Mouse (Mus musculus): ENCODE data around the gene Fgfr2. TPM values are rescaled to one million over a fixed set of nuclear protein-coding genes. Genes with fewer than 3 reads are reported as not detected.

Fgfr2 gene
- total RNA-seq, 4 experiments from 2014 or later: 1.1 to 1.9 (median 1.4) TPM

DNA sequence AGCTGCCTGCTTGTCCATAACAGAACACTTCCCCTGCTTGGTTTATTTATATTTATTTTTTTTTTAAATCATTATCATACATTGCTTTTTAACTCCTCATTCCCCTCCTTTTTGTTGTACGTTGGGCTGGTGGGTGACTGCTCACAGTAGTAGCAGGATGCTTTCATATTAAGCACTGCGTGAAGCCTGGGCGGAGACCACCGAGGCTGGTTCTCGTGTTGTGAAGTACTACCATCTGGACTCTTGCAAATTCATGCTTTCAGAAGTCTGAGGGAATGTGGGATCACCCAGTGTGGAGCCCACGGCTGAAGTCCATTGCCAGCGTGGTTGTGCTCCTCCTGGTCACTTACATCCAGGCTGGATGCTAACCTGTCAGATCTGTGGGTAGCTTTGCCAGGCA lies 2391.4 kb downstream of the Fgfr2 start:
- DNase-seq (ENCODE audit: low spot score): no peak

- DNase-seq (ENCODE audit: low spot score): no peak
Observed at GRCm38 (mm10) chr7:130727560-130727959, 2395.6 kb downstream of the Fgfr2 start.

GRCm38 (mm10) chr7:130726724-130727422 lies 2396.3 kb downstream of the Fgfr2 start:
- peak; percentile 27 for DNase-seq (ENCODE audit: low spot score)

DNA sequence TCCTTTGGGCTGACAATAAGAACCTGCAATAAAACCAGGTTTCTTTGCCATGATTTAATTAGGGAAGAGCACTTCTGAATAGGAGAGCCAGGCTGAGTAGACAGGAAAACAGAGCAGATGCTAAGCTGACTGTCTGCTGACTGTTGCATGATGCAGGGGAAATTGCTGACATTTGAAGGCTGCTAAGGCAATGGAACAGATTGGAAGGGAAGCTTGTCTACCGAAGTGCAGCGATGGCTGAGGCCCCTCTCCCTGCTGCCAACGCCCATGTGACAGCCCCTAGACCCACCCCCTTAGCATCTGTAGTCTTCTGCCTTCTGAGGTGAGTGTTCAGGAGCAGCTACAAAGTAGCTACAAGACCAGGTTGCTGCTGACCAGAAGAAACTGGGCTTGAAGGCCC lies 2397.0 kb downstream of the Fgfr2 start:
- no peak for DNase-seq (ENCODE audit: low spot score)

- DNase-seq (ENCODE audit: low spot score): no peak
Observed at GRCm38 (mm10) chr7:130720646-130721335, 2402.4 kb downstream of the Fgfr2 start.

DNA sequence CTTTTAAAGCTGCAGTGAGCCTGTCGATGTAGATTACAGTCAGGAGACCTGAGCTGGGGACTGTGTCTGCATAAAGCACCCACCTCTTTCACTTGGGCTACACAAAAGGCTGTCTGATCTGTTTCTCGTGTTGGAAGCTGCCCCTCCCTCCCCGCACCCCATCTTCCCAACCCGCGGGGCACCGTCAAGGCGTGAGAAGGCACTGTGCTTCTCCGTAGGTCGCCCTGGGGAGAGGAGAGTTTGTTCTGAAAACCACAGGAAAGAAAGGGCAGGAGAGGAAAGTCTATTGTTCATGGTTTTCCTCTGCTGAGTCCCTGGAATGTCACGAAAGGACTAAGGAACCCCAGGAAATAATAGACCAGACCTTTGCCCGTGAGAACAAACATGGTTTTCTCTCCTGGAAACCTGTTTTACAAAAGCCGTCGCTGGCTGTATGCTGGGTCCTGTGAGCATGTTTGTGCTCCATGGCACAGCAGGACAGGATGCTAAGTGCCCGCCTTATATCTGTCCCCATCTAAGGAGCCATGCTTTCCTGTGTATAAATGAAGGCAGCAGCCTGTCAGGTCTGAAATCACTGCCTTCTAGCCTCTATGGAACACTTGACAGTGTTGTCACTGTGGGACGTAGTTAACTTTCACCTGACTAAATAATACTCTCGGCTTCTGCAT lies 2403.1 kb downstream of the Fgfr2 start:
- DNase-seq (ENCODE audit: low spot score): no peak

DNA sequence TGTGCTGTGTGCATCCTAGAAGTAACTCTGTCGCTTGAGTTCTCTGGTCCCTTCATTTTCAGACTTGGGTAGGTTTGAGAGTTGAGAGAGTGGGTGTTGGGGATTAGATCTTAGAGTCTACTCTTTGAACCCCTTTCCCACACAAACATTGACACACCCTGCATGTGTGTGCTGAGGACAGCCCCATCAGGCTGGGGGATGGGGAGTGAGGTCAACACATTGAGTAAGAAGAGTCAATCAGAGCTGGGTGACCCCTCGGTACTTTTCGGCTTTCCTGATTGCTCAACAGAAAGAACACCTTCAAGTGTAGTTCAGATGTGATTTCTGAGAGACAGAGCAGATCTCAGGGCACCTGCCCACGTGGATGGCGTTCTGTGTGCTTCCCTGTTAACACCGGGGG lies 2406.2 kb downstream of the Fgfr2 start:
- DNase-seq (ENCODE audit: low spot score): no peak

DNA sequence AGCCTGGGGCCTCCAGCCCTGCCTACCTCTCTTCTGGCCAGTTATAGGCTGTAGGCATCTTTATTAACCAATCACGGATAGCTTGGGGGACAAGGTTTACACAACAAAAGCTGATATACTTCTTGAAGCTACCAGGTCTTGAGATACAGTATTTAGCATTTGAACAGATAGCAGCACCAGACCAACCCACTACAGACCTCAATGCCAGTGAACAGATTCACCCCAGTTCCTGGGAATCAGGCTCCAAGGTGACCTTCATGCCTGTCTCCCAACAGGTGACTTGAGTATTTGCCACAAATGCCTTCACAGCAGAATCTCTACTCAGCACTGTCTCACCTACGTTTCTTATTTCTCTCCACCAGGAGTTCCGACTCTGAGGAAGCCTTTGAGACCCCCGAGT lies 2406.8 kb downstream of the Fgfr2 start:
- no peak for DNase-seq (ENCODE audit: low spot score)

- no peak for DNase-seq (ENCODE audit: low spot score)
Observed at GRCm38 (mm10) chr7:130715467-130715866, 2407.7 kb downstream of the Fgfr2 start.

GRCm38 (mm10) chr7:130713319-130713718 lies 2409.8 kb downstream of the Fgfr2 start:
- no peak for DNase-seq (ENCODE audit: low spot score)

DNA sequence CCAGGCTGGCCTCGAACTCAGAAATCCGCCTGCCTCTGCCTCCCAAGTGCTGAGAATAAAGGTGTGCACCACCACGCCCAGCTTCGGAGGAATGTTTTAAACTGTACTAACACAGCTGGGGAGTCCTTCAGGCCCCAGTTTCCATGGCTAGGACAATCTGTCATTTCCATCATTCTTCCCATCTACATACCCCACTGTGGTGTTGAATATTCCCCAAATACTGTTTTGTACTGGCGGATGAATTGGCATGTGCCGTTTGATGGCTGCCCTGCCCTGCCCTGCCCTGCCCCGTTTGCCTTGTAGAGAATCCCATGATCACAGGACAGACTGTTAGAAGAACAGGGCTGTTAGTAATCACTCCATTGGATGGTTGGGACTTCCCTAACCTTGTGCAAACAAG lies 2411.3 kb downstream of the Fgfr2 start:
- DNase-seq (ENCODE audit: low spot score): no peak

GRCm38 (mm10) chr7:130709372-130710274 lies 2413.5 kb downstream of the Fgfr2 start:
- DNase-seq (ENCODE audit: low spot score): no peak

GRCm38 (mm10) chr7:130708940-130709339 lies 2414.2 kb downstream of the Fgfr2 start:
- DNase-seq (ENCODE audit: low spot score): no peak

DNA sequence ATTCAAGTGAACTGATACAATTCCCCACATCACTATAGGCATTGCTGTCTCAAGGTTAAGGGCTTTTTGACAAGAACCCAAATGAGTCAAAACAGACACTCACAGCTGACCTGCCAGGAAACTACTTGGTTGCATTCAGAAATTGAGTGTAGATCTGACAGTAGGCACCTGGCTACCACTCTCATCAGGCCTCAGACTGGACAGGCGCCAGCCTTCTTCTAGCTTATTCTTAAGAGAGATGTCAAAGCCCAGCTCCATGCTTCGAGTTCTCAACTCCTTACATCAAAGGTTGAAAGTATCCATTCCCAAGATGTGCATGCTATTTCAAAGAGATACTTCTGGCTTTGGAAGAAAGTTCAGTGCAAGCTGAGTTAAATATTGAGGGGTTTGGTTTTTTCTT lies 2417.9 kb downstream of the Fgfr2 start:
- DNase-seq (ENCODE audit: low spot score): no peak

DNA sequence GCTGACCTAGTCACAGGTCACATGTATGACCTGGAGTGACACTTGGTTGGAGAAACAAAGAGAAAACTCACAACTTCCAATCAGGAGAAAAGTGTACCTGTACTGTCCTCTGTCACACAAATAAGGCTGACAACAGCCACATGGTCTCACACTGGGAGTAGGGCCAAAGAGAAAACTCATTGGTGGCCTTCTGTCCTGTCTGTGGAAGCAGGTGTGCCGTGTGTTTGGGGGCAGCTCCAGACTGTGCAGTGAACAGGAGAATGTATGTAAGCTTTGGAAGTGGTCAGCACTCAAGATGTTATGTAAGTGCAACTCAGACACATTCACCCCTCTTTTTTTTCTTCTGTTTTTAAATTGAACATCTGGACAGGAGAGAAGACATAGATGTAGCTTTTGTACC lies 2421.8 kb downstream of the Fgfr2 start:
- no peak for DNase-seq (ENCODE audit: low spot score)

GRCm38 (mm10) chr7:130698480-130698879 lies 2424.7 kb downstream of the Fgfr2 start:
- DNase-seq (ENCODE audit: low spot score): no peak

DNA sequence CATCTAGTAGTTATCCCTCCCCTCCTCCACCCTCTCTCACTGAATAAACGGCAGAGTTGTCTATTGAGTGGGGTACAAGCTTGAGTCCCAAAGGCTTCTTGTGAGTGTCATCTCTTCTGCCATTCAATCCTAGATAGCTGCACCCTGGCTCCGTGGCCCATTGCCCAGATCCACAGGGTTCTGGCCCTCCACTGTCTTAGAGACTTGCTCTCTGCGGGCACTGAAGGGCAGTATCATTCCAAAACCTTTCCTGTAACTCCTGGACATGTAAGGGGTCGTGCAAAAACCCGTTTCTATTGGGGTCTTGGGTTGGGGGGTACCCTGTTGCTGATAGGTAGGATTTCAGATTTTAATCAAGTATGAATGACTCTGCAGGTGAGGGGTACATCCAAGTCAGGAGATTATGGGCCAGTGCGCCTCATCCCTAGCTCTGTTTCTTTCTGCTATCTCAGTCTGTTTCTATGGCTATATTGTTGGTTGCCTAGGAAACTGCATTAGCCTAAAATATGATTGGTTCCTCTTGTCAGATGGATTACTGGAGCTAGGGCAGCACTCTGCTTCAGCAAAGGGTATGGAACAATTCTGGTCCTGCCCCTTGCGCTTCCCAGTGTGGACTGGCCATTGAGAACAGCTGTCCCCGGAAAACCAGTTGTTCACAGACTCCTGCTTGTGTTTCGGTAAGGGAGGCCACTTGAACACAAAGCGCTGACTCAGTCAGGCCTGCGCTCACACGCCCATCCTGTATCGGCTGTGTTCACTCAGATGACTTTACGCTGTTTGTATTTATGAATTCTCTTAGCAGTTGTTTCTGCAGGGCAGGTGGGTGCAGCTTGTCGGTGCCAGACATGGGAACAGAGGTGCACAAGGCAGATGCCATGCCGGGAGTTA lies 2426.6 kb downstream of the Fgfr2 start:
- no peak for DNase-seq (ENCODE audit: low spot score)

DNA sequence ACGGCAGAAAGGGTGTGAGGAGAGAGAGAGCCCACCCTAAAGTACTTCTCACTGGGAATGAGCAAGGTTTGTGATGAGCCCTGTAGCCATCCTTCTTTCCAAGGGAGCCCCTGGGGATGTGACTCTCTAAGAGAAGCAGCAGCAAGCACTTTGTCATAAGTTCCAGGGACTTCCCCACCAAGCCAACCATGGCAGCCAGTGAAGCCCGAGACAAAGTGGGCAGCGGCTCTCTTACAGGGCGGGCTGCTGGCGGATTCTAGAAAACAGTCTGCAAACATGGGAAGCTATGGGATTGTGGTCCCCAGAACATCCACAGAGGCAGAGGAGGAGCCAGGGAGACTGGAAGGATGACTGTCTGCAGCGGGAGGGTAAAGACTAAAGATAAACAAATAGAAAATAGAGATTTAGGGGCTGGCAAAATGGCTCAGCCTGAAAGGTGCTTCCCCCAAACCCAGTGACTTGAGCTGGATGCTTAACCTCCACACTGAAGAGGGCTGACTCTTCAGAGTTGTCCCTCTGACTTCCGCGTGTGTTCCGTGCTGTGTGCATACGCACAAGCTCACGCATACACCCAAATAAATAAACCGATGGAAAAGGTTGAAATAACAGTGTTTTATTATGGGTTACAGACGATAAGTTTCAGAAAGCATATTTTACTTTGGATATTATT lies 2427.3 kb downstream of the Fgfr2 start:
- no peak for DNase-seq (ENCODE audit: low spot score)

DNA sequence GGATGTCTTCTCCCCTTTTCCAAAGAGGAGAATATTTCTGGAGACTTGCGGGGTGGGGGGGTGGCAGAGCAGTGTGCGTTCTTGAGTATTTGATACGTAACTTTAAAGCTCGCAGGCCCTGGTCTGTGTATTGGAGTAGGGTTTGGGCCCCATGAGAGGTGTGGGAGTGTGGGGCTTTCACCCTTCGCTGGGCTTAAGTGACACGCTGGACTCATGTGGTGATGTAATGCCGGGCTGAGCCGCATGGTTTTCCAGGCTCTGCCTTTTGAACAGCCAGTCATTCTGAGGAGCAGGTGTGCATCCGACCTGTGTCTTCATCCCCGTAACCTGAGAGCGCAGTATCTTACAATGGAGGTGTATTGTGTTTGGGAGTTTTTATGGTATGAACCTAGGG lies 2429.4 kb downstream of the Fgfr2 start:
- DNase-seq (ENCODE audit: low spot score): no peak
